Mouse (Mus musculus): ENCODE data around the gene Slc16a5.
"Not testable (repeated sequence)": the region's sequence is repeated elsewhere in the genome, so short reads cannot be mapped to it uniquely, and the experiment has no call there.

The Slc16a5 gene

DNA sequence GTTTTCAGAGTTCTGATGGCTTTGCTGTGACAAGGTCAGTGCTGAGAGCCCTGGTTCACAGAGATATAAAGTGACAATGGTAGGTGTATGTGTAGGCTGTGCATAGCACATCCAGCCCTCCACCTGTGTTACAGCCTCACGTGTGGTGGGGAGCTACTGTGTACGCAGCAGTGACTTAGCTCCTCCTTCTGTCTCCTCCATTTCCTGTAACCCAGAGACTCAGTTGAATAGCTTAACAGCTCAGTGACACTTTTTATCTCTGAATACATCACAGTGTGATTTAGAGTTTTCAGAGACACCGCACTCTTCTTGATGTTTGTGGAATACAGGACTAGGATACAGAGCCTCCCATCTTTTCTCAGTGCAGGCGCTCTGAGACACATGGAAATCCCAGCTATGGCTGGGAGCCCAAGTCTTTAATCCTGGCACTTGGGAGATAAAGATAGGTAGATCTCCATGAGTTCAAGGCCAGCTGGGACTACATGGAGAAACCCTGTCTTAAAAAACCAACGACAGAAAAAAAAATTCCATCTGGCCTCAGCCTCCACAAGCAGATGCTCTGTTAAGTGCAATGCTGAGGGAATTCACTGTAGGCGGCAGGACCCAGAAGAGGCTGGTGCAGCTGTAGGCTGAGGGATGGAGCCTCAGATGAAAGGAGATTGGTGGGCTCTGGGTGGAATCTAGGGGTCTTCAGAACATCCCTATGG lies 19.4 kb downstream of the Slc16a5 start:
- no peak for DNase-seq

DNA sequence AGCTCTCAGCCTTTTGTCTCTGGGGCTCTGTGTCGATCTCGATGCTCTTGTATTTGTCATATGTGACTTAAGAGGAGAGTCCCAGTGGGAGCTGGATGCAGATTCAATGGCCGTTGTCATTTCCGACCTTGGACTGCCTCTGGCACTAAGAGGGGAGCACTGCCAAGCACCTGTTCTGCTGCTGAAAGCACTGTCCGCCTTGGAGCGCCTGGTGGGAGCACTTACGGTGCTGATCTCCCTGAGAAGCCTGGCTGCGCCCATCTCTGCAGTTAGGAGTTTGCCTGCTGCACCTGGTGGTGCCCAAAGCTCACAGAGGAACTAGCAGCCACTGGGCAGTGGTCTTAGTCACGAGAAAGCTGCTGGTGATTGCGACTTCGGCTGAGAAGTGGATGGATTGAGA lies 21.0 kb downstream of the Slc16a5 start:
- no peak for DNase-seq

DNA sequence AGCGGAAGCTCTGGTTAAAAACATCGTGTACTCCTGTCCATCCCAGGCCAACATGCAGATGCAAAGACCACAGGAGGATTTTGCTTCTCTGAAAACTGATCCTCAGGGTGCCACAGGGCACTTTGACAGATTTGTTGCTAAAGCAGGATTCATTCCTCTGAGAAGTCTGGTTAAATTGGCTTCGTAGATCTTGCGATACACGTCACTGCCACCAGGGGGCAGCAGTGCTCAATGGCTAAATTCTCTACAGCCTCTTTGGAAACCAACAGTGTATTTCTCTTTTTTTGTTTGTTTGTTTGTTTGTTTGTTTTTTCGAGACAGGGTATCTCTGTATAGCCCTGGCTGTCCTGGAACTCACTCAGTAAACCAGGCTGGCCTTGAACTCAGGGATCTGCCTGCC lies 21.5 kb downstream of the Slc16a5 start:
- DNase-seq, result peak; percentile 48 to 81

DNA sequence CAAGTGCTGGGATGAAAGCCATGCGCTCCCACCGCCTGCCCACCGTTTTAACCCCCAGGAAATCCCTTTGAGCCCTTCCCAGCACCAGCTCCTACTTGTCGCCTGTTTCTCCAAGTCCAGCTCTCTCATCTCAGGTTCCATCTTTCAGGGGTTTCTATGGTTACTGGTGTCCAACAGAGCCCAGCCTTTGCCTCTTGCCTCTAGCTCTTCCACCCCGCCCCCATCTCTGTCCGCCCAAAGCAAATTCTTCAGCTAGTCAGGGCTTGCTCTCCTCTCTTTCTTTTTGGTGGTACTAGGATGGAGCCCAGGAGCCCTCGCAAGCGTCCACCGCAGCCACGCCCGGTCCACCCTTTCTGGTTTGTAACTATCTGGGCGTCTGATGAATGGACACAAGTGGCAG lies 22.9 kb downstream of the Slc16a5 start:
- DNase-seq, result no peak

DNA sequence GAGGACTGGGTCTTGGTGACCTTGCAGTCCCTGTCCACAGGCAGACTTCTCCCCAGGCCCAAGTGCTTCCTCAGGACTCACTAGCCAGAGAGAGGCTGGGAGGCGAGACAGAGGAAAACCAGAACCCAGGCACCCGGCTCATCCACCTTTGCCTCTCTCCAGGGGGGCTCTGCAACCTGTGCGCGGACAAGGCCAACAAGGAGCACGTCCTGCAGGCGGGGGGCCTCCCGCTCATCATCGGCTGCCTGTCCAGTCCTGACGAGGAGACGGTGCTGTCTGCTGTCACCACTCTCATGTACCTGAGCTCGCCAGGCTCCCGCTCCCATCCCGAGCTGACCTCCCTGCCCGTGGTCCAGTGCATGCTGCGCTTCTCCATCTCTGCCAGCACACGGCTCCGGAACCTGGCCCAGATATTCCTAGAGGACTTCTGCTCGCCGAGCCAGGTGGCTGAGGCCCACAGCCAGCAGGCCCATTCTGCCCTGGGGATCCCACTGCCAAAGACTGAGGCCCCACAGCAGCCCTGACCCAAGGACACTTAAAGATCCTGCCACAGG lies 26.4 kb downstream of the Slc16a5 start:
- DNase-seq, result no peak

DNA sequence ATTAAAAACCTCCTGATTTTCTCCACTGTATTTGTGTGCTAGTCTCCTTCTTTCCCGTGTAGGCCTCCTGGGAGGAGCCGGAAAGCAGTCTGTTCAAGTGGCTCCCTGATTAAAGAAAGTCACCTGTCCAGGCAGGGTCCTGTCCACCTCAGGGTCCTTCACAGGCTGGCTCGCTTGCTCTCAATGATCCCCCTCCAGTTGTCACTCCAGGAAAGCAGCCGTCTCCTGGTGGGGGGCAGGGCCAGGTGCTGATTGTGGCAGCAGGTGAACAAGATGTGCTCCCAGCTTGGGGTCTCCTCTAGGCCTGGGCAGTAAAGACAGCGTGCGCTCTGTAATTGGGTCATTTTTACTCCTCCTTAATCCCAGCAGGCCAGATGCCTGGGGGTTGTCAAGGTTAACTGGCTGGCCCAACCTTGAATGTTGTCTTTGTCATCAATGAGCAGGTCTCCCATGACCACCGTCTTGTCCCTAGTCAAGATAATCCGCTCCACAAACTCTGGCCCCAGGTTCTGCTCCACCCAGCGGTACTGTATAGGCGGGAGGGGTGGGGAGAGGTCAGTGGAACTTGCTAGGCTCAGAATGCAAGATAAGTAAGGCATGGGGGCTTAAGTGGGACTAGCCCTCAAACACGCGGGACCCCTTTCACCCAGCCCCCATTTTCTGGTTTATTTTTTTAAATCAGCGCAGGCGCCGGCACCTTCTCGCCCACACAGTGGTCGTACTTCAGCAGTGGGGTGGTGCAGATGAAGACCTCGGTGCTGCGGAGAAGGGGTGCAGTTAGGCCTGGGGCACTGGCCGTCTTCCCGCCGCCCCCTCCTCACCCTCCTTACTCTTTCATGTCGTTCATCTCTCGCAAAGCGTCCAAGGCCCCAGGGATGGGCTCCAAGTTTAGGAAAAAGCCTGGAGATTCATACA lies 28.4 kb downstream of the Slc16a5 start:
- DNase-seq, result peak in 1 of 2 experiments; percentile 14

DNA sequence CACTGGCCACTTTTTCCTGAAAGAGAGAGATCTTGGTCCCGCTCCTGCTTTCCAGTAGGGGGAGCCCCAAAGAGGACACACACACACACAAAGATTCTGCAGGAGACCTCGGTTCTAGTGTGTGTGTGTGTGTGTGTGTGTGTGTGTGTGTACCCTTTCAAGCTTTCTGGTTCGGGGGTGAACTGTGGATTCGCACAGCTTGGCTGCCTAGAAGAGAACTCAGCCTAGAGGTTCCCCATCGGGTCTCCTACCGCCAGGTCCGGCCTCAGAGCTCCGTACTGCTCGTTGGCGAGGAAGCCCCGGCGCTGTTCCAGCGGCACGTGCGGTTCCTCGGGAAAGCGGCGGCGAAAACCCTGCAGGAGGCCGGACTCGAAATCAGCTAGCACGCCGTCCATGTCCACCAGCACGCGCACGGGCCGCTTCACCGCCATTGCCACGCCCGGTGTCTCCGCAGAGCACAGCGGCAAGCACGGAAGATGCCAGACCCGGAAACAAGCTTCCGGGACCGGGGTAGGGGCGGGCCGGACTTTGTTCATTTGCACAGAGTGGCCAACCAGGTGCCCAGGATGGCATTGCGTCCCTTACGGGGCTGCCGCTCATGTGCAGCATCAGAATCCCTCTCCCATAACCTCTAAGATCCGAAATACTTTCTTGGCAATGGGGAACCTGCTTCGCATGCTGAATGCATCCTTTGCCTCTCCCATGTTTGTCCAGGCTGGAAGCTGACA lies 29.2 kb downstream of the Slc16a5 start, which contains the start of gene Nt5c:
TSS of gene Nt5c (minus strand) at position 507 of the 728 bp plus-strand sequence.
- peak; percentile 80 to 83 for DNase-seq

DNA sequence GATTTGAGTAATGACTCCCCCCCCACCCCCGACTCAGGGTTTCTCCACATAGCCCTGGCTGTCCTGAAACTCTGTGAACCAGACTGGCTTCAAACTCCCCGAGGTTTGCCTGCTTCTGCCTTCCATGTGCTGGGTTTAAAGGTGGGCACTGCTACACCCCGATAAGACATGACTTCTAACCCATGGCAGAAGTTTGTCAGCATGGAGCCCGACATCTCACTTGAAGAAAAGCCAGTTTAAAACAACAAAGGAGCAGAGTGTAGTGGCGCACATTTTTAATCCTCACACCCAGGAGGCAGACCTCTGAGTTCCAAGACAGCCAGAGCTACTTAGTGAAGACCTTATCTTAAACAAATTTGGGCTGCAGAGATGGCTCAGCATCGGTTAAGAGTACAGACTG lies 30.1 kb downstream of the Slc16a5 start:
- no peak for DNase-seq

DNA sequence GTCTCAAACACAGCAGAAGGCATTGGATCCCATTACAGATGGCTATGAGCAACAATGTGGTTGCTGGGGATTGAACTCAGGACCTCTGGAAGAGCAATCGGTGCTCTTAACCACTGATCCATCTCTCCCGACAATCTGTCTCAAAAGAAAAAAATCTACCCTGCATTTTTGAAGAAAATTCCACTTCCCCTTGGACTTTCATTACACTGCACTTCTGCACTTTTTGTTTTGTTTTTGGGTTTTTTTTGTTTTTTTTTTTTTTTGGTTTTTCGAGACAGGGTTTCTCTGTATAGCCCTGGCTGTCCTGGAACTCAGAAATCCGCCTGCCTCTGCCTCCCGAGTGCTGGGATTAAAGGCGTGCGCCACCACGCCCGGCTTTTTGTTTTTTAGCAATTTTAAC lies 34.3 kb downstream of the Slc16a5 start:
- DNase-seq, result not testable (repeated sequence)

DNA sequence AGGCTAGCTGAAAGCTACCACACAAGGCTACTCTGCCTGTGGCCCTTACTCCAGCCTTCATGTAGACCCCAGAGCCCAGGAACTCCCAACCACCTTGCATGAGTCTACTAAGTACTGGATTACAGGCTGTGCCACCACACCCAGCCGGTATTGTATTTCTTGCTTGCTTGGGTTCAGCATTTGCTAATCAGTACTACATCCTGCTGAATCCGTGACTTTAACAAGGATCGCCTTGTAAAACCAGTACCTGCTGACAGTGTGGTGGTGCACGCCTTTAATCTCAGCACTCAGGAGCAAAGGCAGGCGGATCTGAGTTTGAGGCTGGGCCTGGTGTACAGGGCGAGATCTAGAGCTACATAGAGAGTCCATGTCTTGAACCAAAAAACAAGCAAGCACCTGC lies 40.4 kb downstream of the Slc16a5 start:
- no peak for DNase-seq

DNA sequence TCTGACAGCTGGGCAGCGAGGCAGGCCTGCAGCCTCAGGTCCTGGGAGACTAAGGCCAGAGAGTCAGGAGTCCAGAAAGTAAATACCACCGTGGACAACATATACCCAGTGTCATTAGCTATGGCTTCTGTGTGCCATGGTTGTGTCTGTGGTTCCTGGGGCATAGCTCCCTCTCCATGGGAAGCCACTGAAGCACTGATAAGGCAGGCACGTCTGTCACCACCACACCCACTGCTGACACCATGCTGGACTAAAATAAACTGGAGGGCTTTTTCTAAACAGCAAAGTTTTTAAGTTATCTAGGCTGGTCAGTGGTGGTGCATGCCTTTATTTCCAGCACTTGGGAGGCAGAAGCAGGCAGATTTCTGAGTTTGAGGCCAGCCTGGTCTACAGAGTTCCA lies 44.3 kb downstream of the Slc16a5 start:
- no peak for DNase-seq

DNA sequence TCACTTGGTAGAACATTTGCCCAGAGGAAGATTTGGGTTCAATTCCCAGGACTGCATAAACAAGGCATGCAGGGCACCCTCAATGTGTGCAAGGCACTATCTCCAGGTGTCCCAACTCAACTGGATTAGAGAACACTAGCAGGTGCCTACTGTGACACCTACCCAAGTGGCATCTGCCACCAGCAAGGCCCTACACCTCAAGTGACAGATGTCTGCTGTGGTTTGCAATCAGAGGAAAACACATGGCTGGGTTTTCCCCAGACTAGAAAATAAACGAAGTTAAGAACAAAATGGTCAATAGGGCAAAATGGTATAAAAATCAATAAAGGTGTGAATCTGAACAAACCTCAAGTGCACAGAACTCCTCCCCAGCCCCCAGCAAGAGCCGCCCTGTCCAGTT lies 45.8 kb downstream of the Slc16a5 start:
- no peak for DNase-seq

DNA sequence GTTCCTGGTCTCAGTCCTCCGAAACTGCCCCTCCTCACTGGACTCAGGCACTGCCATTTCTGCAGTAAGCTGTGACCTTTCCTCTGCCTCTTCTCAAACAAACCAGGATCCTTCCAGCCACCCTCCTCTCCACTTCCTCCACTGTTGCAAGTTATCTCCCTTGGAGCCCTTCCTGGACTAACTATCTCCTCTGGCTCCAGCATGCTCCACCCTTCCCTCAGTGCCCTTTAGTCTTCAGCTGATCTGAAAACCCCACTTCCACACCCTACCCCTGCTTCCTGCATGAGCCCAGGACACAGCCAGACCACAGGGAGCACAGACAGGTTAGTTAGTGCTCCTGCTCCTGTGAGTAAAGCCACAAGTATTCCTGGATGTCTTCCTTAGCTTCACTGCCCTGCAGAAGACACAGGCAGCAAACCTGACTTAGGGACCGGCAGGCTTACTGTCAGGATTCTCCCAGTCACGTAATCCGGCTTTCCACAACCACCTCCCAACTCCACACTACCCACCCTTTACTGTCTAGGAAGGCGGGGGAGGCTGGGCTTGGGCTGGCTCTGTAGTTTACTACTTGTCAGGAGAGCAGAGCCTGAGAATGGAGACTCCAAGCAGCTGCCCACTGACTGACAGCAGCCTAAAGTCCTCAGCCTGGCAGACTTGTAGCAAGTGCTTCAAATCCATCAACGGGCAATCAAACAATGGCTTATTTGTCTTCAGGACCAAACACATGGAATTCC lies 47.7 kb downstream of the Slc16a5 start:
- no peak for DNase-seq

DNA sequence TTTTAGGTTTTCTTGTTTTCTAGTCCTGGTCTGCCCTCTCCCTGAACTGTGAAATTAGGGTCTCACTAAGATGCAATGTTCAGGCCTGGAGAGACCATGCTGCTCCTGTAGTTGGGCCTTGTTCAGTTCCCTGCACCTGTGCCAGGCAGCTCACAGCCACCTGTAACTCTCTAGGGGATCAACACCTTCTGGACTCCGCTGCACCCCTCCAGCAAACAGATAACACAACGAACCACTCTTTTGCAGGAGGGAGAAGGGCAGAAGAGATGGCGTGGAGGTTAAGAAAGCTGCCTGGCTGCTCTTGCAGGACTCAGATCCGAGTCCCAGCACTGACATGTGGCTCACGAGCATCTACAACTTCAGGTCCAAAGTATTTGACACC lies 48.2 kb downstream of the Slc16a5 start:
- no peak for DNase-seq

DNA sequence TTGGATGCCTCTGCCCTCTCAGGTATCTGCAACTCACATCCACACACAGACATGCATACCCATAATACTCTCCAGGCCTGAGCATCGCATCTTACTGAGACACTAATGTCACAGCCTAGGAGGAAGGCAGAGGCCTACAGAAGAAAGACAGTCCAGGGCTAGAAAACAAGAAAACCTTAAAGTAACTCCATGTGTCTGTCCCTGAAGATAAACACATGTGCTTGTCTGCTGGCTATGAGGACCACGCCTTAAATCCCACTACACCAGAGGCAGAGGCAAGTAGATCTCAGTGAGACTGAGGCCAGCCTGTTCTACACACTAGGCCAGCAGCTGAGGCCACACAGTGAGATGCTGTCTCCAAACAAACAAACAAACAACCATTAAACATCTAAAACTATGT lies 48.8 kb downstream of the Slc16a5 start:
- DNase-seq, result no peak

DNA sequence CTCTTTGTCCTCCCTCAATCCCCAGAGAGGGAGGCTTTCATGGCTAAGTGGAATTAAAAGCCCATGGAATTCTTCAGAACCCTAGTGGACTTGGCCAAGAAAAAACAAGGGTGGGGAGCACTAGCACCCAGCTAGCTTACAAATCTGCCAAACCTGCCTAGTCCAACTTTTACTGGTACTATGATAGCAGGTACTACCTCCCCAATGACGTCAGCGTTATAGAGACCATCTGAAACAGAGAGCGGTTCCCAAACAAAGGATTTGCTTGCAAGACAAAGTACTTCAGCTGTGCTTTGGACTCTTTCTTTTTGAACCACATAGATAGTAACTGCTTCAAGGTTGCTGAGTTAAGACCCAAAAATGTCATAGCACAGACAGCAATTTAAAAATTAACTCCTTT lies 49.7 kb downstream of the Slc16a5 start:
- DNase-seq, result no peak

DNA sequence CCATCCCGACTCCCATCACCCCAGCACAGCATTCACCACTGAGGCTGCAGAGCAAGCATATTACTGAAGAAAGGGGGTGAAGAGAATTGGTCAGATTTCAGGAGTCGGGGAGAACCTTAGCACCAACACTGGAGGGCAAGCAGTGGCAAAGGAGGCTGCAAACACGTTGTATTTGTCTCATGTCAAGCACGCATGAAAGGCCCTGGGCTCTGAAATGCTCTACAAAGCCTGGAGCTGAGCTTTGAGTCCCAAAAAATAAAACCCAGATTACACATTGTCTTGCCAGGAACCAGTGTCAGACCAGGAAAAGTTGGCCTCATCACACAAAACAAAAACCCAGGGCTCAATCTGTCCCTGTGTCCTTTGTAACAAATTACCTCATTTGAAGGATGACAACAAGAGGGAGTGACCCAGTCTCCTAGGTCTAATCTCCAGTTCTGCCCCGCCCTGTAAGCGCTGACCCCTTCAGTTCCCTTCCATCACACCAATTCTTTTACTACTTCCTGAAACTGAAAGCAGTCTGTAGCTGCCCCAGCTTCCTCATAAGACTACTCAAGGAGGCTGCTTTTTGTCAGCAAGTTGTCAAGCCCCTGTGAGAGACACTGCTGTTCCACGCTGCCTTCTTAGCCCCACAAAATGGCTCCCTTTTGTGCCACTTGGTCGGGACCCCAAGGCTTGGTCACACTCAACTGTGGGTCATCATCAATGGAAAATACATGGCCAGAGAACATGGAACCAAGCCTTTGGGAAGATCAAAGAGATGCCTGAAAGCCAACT lies 50.3 kb downstream of the Slc16a5 start:
- peak; percentile 25 to 41 for DNase-seq

DNA sequence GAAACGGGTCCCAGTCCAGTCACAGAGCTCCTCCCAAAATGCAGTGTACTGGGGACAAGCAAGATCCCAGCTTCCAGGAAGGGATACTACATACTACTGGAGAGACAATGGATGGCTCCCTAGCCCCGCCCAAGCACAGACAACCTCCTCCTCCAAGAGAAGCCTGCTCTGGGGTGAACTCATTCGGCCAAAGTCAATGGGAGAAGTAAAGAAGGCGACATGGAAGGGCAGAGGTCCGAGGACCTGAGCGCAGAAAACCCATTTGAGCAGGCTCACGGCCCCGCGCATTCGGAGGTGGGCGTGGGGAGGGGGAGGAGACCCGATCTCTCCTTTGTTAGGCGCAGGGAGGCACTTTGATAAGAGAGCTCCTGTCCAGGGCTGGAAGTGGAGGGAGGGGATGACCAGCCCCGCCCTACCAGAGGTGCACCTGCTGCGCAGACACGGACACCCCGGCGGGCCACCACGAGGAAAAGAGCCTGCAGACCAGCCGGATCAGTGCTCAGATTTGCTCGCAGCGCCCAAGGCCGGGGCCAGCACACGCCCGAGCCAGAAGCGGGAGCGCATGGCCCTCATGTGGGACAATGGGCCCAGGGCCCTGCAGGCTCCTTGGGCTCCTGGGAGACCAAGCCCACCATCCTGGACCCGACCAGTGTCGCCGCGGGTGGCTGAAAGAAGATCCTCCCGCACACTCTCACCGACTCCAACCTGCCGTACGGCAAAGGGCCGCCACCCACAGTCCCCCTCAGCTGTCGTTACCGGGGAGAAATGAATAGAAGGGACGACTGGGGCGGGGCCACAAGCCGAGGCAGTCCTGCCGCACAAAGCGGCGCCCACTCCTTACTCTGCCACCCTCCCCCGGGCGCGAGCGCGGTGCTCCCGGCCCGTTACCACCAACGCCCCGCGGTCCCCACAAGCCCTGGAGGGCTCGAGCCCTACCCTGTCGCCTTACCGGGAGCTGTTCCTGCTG lies 51.3 kb downstream of the Slc16a5 start:
- DNase-seq, result peak; percentile 27 to 53

DNA sequence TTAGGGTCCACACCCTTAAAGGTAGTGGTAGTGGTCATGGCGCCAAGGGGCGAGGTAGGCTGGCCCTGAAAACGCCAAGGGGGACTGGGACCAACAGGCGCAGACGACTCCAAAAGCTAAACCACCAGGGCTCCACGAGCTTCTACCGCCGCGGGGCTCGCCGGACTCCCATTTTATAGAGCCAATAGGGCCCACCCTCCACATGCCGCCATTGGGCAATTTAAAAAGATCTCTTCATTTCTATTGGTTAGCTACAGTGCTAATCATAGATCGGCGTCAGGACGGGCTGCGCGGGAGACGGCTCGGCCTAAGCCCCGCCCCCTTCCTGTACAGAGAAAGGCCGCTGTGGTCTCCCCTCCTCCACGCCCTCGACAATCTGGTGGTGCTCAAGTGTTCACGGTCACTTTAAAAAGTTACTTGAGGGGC lies 52.0 kb downstream of the Slc16a5 start, which contains the start of gene Jpt1:
TSS of gene Jpt1 (minus strand) at position 150 of the 426 bp plus-strand sequence.
- DNase-seq, result peak; percentile 91 to 95

DNA sequence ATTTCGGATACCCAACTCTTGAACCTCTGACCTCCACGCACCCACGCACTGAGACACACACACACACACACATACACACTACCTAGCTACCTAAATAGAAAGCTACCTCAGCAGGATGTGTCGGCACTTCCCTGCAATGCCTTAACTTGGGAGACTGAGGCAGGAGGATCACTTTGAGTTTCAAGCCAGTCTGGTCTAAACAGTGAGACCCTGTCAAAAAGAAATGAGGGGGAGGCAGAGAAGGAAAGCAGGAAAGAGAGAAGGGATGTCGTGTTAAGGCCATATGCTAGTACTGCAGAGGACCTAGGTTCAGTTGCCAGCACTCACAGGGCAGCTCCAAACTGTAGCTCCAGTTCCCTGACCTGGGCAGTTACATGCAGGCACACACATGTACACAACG lies 52.7 kb downstream of the Slc16a5 start:
- DNase-seq, result no peak
